Mouse (Mus musculus): ENCODE results near the gene Kdm2a. TPM values are rescaled to one million over a fixed set of nuclear protein-coding genes. Genes with fewer than 3 reads are reported as not detected.

Gene Kdm2a
- total RNA-seq, 1 experiment from 2014 or later: 90.3 TPM

DNA sequence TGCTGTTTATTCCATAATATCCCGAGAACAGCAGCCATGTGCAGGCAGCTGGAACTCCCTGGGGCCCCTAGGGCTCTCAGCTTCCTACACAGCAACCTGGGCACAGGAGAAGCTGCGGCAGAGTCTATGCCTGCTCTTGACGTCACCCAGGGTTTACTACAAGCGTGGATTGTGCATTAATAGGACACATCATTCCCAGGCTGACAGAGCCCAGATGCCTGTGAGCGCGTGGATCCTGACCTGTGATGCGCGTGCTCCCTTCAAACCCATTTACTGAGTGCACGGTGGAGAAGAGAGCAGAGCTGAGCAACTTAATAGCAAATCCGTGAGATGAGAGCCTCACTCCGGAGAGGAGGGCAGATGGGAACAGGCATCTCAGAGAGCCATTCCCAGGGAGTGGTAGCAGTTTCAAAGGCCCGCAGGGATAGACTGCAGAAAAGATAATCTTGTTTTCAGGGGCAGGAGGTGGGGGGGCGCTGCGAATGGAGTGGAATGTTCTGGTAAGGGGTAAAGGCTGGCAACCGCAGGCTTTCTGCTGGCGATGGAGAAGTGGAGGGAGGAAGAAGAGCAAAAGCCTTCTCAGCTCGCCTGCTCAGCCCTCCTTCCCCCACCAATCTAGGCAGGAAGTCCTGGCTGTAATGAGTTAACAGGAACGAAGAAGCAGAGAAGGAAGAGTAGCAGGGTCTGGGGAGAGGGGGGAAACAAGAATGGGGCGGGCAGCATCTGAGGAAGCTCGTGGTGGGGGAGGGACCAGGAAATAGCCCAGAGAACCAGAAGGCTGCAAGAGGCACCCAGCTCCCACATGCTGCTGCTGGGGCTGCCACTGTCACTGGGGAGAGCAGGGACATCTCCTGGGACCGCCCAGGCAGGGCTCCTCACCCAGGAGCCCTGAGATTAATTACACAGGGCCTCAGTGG is 96.1 kb downstream of the Kdm2a start:
- peak; percentile 46 for ATAC-seq (replicated peaks; ENCODE audit: low read depth, poor library complexity, severe bottlenecking)

DNA sequence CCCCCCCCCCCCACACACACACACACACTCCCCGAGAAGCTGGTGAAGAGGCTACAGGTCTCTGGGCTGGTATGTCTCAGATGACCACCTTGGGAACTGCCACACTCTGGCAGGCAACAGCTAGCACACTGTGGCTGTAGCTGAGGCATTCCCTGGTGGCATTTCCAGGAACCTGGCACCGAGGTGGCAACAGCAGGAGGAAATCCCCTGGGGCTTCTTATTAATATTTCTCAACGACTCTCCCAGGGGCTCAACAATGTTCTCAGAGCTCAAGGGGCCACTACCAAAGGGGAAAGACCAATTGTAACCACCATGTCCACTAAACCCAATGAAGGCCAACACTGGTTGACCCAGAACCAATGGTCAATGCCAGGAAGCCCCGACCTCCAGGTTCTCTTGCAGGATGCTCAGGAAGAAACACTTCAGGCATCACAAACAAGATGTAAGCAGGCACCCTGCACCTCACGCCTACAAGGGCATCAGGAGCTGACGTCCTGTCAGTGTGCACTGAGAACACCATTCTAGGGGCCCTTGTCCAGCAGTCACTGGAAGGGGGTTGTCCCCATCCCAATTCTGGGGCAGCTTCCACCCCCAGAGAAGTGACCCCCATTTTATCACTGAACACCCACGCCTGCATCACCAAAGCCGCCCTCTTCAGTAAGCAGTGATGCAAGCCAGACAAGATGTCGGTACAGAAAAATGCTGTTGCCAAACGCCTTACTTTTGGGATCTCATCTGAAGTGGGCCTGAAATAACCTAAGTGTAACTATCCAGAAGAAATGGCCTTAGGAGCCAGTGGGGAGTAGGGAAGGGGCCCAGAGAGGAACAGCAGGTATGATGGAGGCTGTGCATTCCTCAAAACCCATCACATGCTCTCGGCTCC is 97.0 kb downstream of the Kdm2a start:
- ATAC-seq (replicated peaks; ENCODE audit: low read depth, poor library complexity, severe bottlenecking): no peak

DNA sequence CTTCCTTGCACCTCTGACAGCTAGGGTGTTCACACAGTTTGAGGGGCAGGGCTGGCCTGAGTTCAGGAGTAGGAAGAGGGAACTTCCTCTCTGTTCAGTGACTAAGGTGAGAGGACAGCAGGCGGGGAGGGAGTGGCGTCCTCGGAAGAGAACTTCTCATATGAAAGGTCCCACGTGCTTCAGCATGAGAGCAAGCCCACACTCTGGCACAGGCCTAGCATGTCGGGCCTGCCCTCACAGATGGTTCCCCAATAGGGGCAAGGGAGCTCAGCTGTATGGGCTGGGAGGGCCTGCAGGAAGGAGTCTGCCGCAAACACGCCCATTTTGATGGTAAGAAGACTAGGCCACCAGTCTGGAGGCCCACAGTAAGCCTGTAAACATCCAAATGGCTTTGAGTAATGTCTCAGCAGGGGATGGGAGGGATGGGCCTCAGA is 97.8 kb downstream of the Kdm2a start:
- peak; percentile 71 for ATAC-seq (replicated peaks; ENCODE audit: low read depth, poor library complexity, severe bottlenecking)

DNA sequence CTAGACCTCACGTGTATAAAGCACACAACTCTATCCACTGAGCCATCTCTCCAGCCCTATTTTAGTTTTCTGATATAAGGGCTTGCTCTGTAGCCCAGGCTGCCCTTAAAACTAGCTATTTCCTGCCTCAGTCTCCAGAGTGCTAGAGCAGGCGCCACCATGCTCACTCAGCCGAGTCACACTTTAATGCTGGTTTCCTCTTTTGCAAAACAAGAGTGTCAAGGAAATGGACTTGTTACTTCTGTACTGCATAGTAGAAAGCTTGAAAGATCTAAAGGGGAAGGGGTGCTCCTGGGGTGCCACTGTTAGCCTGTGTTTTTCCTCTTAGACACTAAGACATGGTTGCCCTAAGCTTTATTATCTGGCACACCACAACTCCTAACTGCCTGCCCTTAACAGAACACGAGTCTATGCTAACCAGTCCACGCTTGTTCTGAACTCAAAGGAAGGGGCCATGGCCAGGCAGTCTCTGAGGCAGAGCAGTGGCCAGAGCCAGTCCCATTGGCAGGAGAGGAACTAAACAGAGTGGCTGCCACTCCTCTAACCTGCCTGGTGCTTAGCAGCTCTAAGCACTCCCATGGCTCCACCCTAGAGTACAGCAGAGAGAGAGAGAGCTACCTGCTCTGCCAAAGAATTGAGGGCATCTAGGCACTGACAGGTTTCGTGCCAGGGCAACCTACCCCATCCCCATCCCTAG is 98.4 kb downstream of the Kdm2a start:
- ATAC-seq (replicated peaks; ENCODE audit: low read depth, poor library complexity, severe bottlenecking): peak; percentile 4; the same call in 1 of the 2 replicates

DNA sequence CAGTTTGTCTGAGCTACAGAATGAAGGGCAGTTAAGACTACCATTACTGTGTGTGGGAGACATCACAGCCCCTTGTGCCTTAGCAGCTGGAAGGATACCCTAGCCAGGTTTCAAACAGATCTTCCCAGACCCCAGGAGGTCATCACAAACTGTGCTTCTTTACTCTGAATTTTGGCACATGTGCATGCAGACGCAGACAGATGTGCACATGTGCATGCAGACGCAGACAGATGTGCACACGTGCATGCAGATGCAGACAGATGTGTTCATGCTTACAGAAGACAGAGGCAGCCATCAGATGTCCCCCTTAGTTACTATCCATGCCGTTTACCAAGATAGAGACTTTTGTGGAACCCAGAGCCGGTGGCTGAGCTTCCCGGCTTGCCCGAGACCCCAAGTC is 99.0 kb downstream of the Kdm2a start:
- no peak for ATAC-seq (replicated peaks; ENCODE audit: low read depth, poor library complexity, severe bottlenecking)

DNA sequence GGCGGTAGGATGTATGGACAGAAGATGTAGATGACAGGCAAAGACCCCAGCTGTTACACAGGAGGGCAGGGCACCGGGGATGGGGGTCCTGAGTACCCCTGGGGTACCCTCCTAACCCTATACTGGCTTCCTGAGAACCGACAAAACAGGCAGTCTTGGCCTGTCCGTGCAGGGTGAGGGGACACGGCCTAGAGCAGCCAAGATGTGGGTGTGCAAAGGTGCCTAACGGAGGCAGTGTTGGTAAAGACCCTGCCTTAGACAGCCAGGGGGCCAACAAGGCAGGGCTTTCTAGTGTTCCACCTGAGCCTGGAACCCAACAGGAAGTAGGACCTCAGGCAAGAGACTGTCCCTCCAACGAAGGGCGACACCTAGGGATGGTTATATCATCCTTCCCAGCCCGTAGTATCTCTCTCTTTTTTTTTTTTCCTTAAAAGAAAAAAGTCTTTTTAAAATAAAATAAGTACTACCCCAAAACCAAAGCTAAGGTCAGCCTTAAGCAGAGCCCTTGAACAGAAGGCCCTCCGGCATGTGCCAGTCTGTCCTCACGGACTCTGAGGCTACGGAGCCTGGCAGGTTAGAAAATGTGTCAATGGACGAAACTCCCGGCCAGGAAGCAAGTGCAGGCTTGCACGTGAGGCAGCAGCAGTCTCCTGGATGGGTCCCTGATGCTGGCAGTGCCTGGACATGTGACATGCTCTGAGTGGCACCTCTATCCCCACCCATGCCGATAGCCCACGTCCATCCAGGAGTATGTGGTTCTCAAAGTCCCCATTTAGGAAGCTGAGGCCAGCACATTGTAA is 99.6 kb downstream of the Kdm2a start:
- ATAC-seq (replicated peaks; ENCODE audit: low read depth, poor library complexity, severe bottlenecking): no peak

DNA sequence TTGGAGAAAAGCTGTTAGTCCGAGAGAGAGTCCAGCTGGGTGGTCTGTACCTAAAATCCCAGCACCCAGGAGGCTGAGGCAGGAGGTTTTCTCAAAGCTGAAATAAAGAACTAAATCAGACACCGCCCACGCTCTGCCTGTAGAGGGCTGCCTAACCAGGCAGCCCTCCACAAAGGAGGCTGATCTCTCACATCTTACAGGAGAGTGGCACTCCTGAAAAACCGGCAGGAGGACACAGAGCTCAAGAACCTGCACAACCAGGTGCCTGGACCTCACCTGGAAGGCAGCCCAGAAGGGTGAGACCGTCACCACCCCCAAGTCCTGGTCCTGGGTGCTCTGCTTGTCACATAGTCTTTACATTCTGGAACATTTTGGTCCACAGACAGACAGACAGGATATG is 100.2 kb downstream of the Kdm2a start:
- ATAC-seq (replicated peaks; ENCODE audit: low read depth, poor library complexity, severe bottlenecking): no peak

DNA sequence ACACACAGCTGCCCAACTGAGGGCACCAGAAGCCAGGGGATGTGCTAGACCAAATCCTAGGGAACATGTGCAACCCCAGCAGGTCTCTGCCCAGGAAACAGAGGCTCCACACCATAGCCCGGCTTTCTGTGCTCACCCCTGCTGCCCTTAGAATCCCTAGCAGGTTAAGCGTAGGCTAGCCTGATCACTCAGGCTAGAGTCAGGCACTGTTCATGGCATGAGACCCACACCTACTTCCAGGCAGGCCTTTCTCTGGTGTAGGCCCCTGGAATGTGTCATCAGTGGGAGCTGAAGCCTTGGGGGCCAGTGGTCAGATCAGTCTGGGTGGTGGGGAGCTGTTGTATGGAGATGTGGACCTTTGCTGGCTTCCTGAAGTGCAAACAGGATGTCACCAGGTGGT is 101.5 kb downstream of the Kdm2a start:
- no peak for ATAC-seq (replicated peaks; ENCODE audit: low read depth, poor library complexity, severe bottlenecking)

DNA sequence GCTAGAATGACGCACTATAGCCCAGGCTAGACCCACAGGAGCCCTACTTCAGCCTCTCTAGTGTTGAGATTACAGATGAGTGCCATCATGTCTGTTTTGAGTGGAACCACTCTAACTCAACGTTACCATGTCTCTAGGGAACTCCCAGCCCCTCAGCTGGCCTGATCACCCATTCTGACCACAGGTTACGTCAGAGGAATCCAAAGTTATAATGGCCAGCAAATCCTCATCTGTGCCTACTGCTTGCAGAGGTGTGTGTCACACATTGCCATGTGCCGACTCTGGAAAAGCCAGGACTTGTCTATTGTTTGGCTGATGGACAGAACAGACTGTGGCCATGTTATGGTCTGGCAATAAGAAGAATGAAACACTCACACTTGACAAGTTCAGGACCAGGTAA is 102.7 kb downstream of the Kdm2a start:
- ATAC-seq (replicated peaks; ENCODE audit: low read depth, poor library complexity, severe bottlenecking): no peak

DNA sequence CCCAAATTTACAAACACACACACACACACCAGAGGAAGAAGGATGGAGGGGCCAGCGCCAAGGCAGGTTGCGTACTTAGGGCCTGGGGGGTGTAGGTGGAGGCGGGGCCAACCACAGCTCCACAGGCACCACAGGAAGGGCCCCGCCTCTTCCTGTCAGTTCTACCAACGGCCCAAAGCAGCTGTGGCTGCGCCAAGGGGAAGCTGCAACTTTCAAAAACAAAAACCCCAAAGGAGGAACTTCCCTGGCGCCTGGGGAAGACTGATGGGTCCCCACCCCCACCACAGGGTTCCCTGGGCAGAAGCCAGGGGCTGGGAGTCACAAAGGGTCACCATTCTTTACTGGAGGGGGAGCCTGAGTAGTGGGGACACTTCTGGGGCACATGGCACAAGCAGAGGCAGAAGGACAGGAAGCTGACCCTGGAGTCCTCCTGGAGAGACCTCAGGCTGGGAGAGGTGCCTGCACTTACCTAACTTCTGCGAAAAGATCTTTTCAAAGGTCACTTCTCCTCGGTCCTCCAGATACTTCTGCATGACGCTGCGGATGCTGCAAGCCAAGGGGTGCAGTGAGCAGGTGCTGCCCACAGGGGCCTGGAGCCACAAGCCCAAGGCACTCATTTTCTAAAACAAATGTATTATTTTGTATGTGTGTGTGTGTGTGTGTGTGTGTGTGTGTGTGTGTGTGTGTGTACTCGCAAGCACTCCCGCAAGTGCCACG is 103.5 kb downstream of the Kdm2a start:
- ATAC-seq (replicated peaks; ENCODE audit: low read depth, poor library complexity, severe bottlenecking): peak; percentile 87

DNA sequence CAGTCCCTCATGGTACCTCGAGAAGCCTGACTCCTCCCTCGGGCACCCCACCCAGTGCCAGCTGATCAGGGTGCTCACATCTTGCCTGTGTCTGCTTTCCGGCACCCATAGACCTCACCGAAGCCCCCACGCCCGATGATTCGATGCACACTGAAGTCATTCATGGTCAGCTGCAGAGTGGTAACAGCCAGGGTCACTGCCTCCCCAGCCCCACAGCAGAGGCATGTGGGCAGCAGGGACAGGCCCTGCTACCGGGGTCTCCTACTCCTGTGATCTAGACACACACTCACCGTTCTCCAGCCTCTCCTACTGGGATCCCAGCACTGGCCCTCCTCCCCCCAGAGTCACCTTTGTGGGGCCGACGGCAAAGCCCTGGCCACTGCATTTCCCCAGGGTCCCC is 106.9 kb downstream of the Kdm2a start:
- no peak for ATAC-seq (replicated peaks; ENCODE audit: low read depth, poor library complexity, severe bottlenecking)

DNA sequence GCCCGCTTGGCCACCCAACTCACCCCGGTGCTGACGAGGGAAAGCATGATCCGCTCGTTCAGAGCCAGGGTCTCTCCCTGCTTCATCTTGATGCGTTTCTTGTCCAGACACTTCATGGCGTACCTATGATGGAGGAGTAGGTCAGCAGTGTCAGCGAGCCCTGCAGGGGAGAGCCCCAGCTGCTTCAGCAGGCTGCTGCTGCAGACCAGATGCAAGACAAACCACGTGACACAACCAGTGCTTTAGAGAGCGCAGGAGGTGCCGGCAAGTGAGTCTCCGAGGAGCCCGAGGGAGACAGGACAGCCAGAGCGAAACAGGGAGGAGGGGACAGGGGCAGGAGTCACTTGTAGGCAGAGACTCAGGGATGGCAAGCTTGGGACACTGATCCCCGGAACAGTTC is 107.3 kb downstream of the Kdm2a start:
- ATAC-seq (replicated peaks; ENCODE audit: low read depth, poor library complexity, severe bottlenecking): no peak

DNA sequence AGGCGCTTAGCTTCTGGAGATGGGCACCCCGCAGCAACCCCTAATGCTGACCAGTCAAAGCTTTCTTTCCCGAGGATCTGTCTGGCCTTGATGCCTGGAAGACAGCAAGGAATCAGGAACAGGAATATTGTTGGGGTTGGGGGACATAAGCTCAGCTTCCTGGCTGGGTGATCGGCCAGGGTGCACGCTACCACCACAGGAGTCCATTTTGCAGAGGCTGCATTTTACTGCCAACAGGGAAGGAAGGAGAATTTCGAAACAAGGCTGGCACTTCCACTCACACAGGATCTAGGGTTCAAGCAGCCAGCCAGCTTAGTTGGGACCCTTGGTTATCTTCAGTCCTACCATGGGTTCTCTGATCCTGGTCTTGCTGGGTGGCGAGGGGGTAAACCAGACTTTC is 114.4 kb downstream of the Kdm2a start:
- no peak for ATAC-seq (replicated peaks; ENCODE audit: low read depth, poor library complexity, severe bottlenecking)

DNA sequence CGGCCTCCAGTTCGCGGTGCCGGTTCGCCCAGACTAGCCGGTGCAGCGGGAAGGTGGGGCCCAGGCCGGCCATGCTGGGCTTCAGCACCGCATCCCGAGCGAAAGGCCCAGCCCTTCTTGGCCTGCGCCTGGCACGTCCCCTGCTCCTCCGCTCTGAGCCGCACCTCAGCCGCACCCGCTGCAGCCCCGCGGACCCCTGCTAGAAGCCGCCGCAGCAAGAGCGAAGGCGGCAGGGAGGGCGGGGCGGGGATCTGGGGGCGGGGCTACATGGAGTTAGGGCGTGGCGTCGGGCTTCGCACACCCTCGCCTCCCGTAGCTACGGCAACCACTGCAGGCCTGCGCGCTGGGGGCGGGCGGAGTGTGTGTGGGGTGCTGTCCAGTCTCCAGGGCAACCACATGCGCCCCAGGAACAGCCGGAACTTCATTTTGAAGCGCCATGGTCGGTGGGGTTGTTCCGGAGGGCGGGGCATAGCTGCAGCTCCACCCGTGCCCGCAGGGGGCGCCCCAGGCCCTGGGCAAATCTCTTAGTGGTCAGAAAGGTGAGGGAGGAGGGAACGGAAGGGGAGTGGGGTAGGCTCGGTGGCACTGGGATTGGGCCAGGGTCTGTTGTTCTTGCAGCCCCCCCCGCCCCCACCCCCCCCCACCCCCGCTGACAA is 115.1 kb downstream of the Kdm2a start, which contains the start of gene Ankrd13d:
Gene Ankrd13d, minus strand, starts transcription at position 240 of the 656 bp plus-strand sequence.
- peak; percentile 94 for ATAC-seq (replicated peaks; ENCODE audit: low read depth, poor library complexity, severe bottlenecking)

DNA sequence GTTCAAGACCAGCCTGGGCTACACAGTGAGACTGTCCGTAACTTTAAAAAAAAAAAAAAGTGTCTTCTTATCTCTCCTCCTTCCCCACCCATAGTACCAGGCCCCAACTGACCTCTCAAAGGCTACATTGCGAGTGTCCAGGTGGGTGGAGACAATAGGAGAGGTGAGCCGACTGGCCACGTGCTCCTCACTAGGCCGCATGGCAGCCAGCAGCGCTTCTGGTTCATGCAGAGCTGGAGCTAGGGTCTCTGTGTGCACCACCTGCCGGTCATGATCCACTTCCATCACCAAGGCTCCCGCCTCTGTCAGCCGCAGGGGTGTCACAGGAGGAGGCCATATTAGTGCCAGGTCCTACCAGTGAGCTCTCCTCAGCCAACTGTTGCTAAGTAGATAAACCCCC is 117.7 kb downstream of the Kdm2a start:
- no peak for ATAC-seq (replicated peaks; ENCODE audit: low read depth, poor library complexity, severe bottlenecking)

DNA sequence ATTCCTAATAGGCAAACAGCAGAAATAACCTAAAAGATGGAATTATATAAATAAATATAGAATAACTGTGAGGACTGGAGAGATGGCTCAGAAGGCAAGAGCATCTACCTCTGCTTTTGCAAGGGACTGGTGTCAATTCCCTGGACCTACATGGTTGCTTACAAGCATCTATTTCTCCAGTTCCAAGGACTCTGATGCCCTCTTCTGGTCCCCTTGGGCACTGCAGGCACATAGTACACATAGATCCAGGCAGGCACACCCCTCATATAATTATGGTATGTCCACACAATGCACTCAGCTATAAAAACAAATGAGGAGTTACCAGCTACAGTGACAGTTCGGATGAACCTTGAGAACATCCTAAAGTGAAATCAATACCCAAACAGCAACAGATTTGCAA is 118.6 kb downstream of the Kdm2a start:
- no peak for ATAC-seq (replicated peaks; ENCODE audit: low read depth, poor library complexity, severe bottlenecking)

DNA sequence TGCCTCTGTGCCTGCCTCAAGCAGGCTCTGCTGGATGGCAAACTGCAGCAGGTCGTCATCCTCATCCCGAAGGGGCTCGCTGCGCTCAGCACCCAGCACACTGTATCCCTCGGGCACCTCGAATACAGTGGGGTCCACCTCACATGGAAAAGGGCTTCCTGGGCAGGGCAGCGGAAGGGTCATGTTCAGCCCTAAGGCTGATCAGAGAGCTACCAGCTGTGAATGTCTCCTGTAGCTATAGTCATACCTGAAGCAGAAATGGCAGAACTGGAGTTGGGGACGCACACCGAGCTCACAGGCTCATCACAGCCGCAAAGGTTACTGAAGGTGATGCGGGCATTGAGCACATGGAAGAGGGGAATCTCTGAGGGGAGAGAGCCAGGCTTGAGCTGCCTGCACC is 127.1 kb downstream of the Kdm2a start:
- ATAC-seq (replicated peaks; ENCODE audit: low read depth, poor library complexity, severe bottlenecking): no peak

DNA sequence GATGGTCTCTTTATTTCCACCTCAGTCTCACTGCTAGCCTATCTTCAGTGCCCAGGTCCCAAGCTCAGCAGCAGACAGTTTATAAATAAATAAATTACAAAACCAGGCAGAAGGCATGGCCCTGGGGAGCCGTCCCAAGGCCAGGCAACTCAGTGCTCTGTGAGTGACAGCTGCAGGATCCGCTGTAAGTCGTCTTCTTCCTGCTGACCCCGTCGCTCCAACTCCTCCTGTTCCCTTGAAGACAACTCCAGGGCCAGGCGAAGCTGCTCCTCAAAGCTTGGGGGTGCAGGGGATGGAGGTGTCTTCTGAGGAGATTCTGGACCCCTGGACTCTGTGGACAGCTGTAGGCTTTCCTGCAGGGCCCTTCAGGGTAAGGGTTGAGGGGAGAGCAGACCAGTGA is 127.9 kb downstream of the Kdm2a start:
- ATAC-seq (replicated peaks; ENCODE audit: low read depth, poor library complexity, severe bottlenecking): no peak
